Mouse (Mus musculus): ENCODE measurements around the gene Hap1.
"Not testable (repeated sequence)": the region's sequence is repeated elsewhere in the genome, so short reads cannot be mapped to it uniquely, and the experiment has no call there.

Gene Hap1

GRCm38 (mm10) chr11:100360175-100360574 lies 4.2 kb upstream of the Hap1 start:
- in situ Hi-C loops (cut with MseI, MboI), result loop anchor here (5.0 to 10.0 kb wide), 2 partner anchors 47 to 115 kb away; partner anchors contain the start of gene Klhl11 (in 1 of the 2)

- in situ Hi-C loops (cut with MseI, MboI), result no loop called here
These were observed 1.5 kb upstream of the Hap1 start for GRCm38 (mm10) chr11:100357408-100357807.

- in situ Hi-C loops (cut with MseI, MboI), result no loop called here
These were observed 887 bp upstream of the Hap1 start for GRCm38 (mm10) chr11:100356819-100357211.

GRCm38 (mm10) chr11:100355151-100355951 lies 577 bp downstream of the Hap1 start:
- in situ Hi-C loops (cut with MseI, MboI), result no loop called here

- in situ Hi-C loops (cut with MseI, MboI), result no loop called here
These were observed 3.7 kb downstream of the Hap1 start for GRCm38 (mm10) chr11:100352076-100352857.

- in situ Hi-C loops (cut with MseI, MboI), result no loop called here
These were observed 11.7 kb downstream of the Hap1 start for GRCm38 (mm10) chr11:100344269-100344668.

GRCm38 (mm10) chr11:100335731-100336130 lies 20.2 kb downstream of the Hap1 start:
- in situ Hi-C loops (cut with MseI, MboI), result no loop called here

- in situ Hi-C loops (cut with MseI, MboI), result no loop called here
These were observed 21.9 kb downstream of the Hap1 start, which contains the start of gene Gast for GRCm38 (mm10) chr11:100333944-100334457. TSS of gene Gast (plus strand) at chr11:100334407.

GRCm38 (mm10) chr11:100332766-100333515 lies 23.0 kb downstream of the Hap1 start:
- in situ Hi-C loops (cut with MseI, MboI), result no loop called here

GRCm38 (mm10) chr11:100330816-100331375 lies 25.0 kb downstream of the Hap1 start:
- in situ Hi-C loops (cut with MseI, MboI), result not testable (repeated sequence)

GRCm38 (mm10) chr11:100330235-100330634 lies 25.7 kb downstream of the Hap1 start:
- in situ Hi-C loops (cut with MseI, MboI), result no loop called here

- in situ Hi-C loops (cut with MseI, MboI), result no loop called here
These were observed 28.2 kb downstream of the Hap1 start for GRCm38 (mm10) chr11:100327761-100328160.

- in situ Hi-C loops (cut with MseI, MboI), result no loop called here
These were observed 28.6 kb downstream of the Hap1 start for GRCm38 (mm10) chr11:100327316-100327715.

GRCm38 (mm10) chr11:100325062-100325629 lies 30.8 kb downstream of the Hap1 start:
- in situ Hi-C loops (cut with MseI, MboI), result no loop called here

- in situ Hi-C loops (cut with MseI, MboI), result no loop called here
These were observed 32.4 kb downstream of the Hap1 start for GRCm38 (mm10) chr11:100323578-100323977.

- in situ Hi-C loops (cut with MseI, MboI), result no loop called here
These were observed 33.2 kb downstream of the Hap1 start for GRCm38 (mm10) chr11:100322591-100323258.

GRCm38 (mm10) chr11:100321479-100322305 lies 34.2 kb downstream of the Hap1 start:
- in situ Hi-C loops (cut with MseI, MboI), result not testable (repeated sequence)

- in situ Hi-C loops (cut with MseI, MboI), result not testable (repeated sequence)
These were observed 35.1 kb downstream of the Hap1 start for GRCm38 (mm10) chr11:100320701-100321410.

- in situ Hi-C loops (cut with MseI, MboI), result no loop called here
These were observed 35.7 kb downstream of the Hap1 start for GRCm38 (mm10) chr11:100320172-100320630.
